ENCODE assay signal across 11 mouse cellular contexts in genomic region chr6:89407247-89407889, GRCm38 (mm10). TPM values are rescaled to one million over a fixed set of nuclear protein-coding genes. Genes with fewer than 3 reads are reported as not detected.
A peak's percentile ranks its signal among the peaks of the same experiment; 100 is the strongest.
DNase-seq lines count a peak whose midpoint lies in the region; ATAC-seq and TF ChIP-seq lines count a peak whose summit lies in the region.
"Had no signal": no experiment of that assay in that cellular context is flagged by ENCODE, and none has a peak within 500 bp of the region (broad histone marks: within the 10 kb centered on the region; RNA-seq: fewer than 3 reads in every experiment).

No protein-coding gene starts in this region.

- no peak for TF ChIP-seq CTCF in liver, postnatal 0 days (IDR thresholded peaks at IDR 0.05; ENCODE audit: low read depth)

- H3K4me3 ChIP-seq in forebrain, embryonic 13.5 days = no peak overlapping the region
- H3K4me3 ChIP-seq in forebrain, embryonic 11.5 days (ENCODE audit: low read depth, low read length) = no peak overlapping the region
- H3K4me3 ChIP-seq in neural tube, embryonic 13.5 days = no peak overlapping the region
- no peak overlapping the region for H3K4me3 ChIP-seq in liver, postnatal 0 days (ENCODE audit: low read depth, low read length)
- H3K4me3 ChIP-seq: hindbrain, embryonic 12.5 days; limb, embryonic 15.5 days had no signal

- H3K4me1 ChIP-seq in forebrain, embryonic 13.5 days = peaks cover 22% of the 10 kb centered on the region
- no peaks in the 10 kb centered on the region for H3K4me1 ChIP-seq in forebrain, embryonic 11.5 days (replicated peaks; ENCODE audit: control insufficient read depth, insufficient read depth, low read length)
- peaks cover 24% of the 10 kb centered on the region for H3K4me1 ChIP-seq in neural tube, embryonic 13.5 days (replicated peaks)
- no peaks in the 10 kb centered on the region for H3K4me1 ChIP-seq in liver, postnatal 0 days (ENCODE audit: insufficient read depth)
- H3K4me1 ChIP-seq: hindbrain, embryonic 12.5 days; limb, embryonic 15.5 days had no signal

- H3K9ac ChIP-seq in forebrain, embryonic 13.5 days = 0 out of 2 replicates have a peak overlapping the region, but pooled peaks have one; percentile 23
- H3K9ac ChIP-seq in forebrain, embryonic 11.5 days (ENCODE audit: low read length) = no peak overlapping the region
- H3K9ac ChIP-seq in neural tube, embryonic 13.5 days = no peak overlapping the region
- H3K9ac ChIP-seq in liver, postnatal 0 days (replicated peaks) = no peak overlapping the region
- H3K9ac ChIP-seq: hindbrain, embryonic 12.5 days; limb, embryonic 15.5 days had no signal

- no peak for DNase-seq in forebrain, embryonic 11.5 days (ENCODE audit: low spot score)
- no peak for DNase-seq in neural tube, embryonic 10.5 days (ENCODE audit: extremely low spot score, low spot score)
- no peak for DNase-seq in liver, postnatal 0 days
- DNase-seq in embryo, embryonic 10 days (ENCODE audit: low spot score) = no peak
- no peak for DNase-seq in gastrocnemius, postnatal 25 days
- DNase-seq: embryo, embryonic 11 days; heart, adult 18-20 months had no signal

- TF ChIP-seq EP300 in liver, postnatal 0 days (IDR thresholded peaks at IDR 0.05; ENCODE audit: low read depth) = no peak

- H3K9me3 ChIP-seq in forebrain, embryonic 13.5 days (replicated peaks) = no peaks in the 10 kb centered on the region
- H3K9me3 ChIP-seq in forebrain, embryonic 11.5 days (ENCODE audit: control insufficient read depth, low read length) = no peaks in the 10 kb centered on the region
- no peaks in the 10 kb centered on the region for H3K9me3 ChIP-seq in neural tube, embryonic 13.5 days
- no peaks in the 10 kb centered on the region for H3K9me3 ChIP-seq in liver, postnatal 0 days (ENCODE audit: low read length)
- H3K9me3 ChIP-seq: hindbrain, embryonic 12.5 days; limb, embryonic 15.5 days had no signal

- peak; percentile 30; the same call in 1 of the 2 replicates for ATAC-seq in forebrain, embryonic 13.5 days
- no peak for ATAC-seq in forebrain, embryonic 11.5 days (replicated peaks; ENCODE audit: low FRiP score)
- ATAC-seq in neural tube, embryonic 13.5 days (ENCODE audit: low read depth) = no peak
- ATAC-seq in liver, postnatal 0 days = 0 out of 2 replicates have a peak, but pooled peaks have one; percentile 21

- H3K4me2 ChIP-seq in forebrain, embryonic 13.5 days = no peak overlapping the region
- H3K4me2 ChIP-seq in forebrain, embryonic 11.5 days (ENCODE audit: low read depth, low read length, severe bottlenecking) = no peak overlapping the region
- H3K4me2 ChIP-seq in neural tube, embryonic 13.5 days = no peak overlapping the region
- H3K4me2 ChIP-seq in liver, postnatal 0 days (ENCODE audit: low read depth, low read length) = no peak overlapping the region
- H3K4me2 ChIP-seq: hindbrain, embryonic 12.5 days; limb, embryonic 15.5 days had no signal

- 56% methylated on average over 3 of the region's 3 CpGs for WGBS in forebrain, embryonic 13.5 days
- 72% methylated on average over 3 of the region's 3 CpGs for WGBS in forebrain, embryonic 11.5 days
- WGBS in neural tube, embryonic 13.5 days = 70% methylated on average over 3 of the region's 3 CpGs
- WGBS in liver, postnatal 0 days (ENCODE audit: insufficient replicate concordance) = 75% methylated on average over 3 of the region's 3 CpGs

- 0 out of 2 replicates have a peak overlapping the region, but pooled peaks have one; percentile 6 for H3K27ac ChIP-seq in forebrain, embryonic 13.5 days
- H3K27ac ChIP-seq in forebrain, embryonic 11.5 days (ENCODE audit: low read depth, low read length) = no peak overlapping the region
- H3K27ac ChIP-seq in neural tube, embryonic 13.5 days (replicated peaks) = 0 out of 2 replicates have a peak overlapping the region, but pooled peaks have one; percentile 33
- H3K27ac ChIP-seq in liver, postnatal 0 days (ENCODE audit: low read depth) = no peak overlapping the region
- H3K27ac ChIP-seq: hindbrain, embryonic 12.5 days; limb, embryonic 15.5 days had no signal

- 0 out of 2 replicates have a peak, but pooled peaks cover 6% of the 10 kb centered on the region for H3K27me3 ChIP-seq in forebrain, embryonic 13.5 days
- H3K27me3 ChIP-seq in forebrain, embryonic 11.5 days (ENCODE audit: control insufficient read depth, insufficient read depth, low read length) = no peaks in the 10 kb centered on the region
- H3K27me3 ChIP-seq in neural tube, embryonic 13.5 days = no peaks in the 10 kb centered on the region
- no peaks in the 10 kb centered on the region for H3K27me3 ChIP-seq in liver, postnatal 0 days (ENCODE audit: insufficient read depth, low read length)
- H3K27me3 ChIP-seq: hindbrain, embryonic 12.5 days; limb, embryonic 15.5 days had no signal

- H3K36me3 ChIP-seq in forebrain, embryonic 13.5 days (ENCODE audit: poor library complexity, severe bottlenecking) = no peaks in the 10 kb centered on the region
- no peaks in the 10 kb centered on the region for H3K36me3 ChIP-seq in forebrain, embryonic 11.5 days (ENCODE audit: control insufficient read depth, insufficient read depth, low read length)
- H3K36me3 ChIP-seq in neural tube, embryonic 13.5 days = no peaks in the 10 kb centered on the region
- H3K36me3 ChIP-seq in liver, postnatal 0 days (replicated peaks; ENCODE audit: insufficient read depth, low read length) = no peaks in the 10 kb centered on the region
- H3K36me3 ChIP-seq: hindbrain, embryonic 12.5 days had no signal

RNA-seq across cellular contexts. Expression of gene Plxna1, which starts 44.9 kb away (rescaled TPM):
- 34.8 and 37.4 TPM in 2 replicates for polyA plus RNA-seq in forebrain, embryonic 13.5 days (2015; fragmentation: Nextera tagmentation; extraction: Ambion mirVana)
- 38.0 and 41.5 TPM in 2 replicates for polyA plus RNA-seq in forebrain, embryonic 11.5 days (2014; fragmentation: Nextera tagmentation; extraction: Ambion mirVana)
- 41.4 and 41.8 TPM in 2 replicates for polyA plus RNA-seq in neural tube, embryonic 13.5 days (2015; fragmentation: Nextera tagmentation; extraction: Ambion mirVana)
- 1.7 TPM in 2 replicates for polyA plus RNA-seq in liver, postnatal 0 days (2015; fragmentation: Nextera tagmentation; extraction: Ambion mirVana)
- 10 to 100 TPM; 16.8 to 19.1 TPM for total RNA-seq in gastrocnemius, postnatal 25 days (2021)

Comparison
In these comparisons a context has a peak if more than half of its experiments do, and no peak if none do; other contexts are left out.
1. ATAC-seq: peak in forebrain, embryonic 13.5 days (single experiment) and liver, postnatal 0 days (single experiment); none in forebrain, embryonic 11.5 days (single experiment) and neural tube, embryonic 13.5 days (single experiment).
2. H3K27ac ChIP-seq: peak in forebrain, embryonic 13.5 days (single experiment) and neural tube, embryonic 13.5 days (single experiment); none in forebrain, embryonic 11.5 days (single experiment) and liver, postnatal 0 days (single experiment).
3. RNA of gene Plxna1, which starts 44.9 kb away (polyA plus RNA-seq): 38.0 to 41.5 TPM in forebrain, embryonic 11.5 days, 41.4 to 41.8 TPM in neural tube, embryonic 13.5 days and 34.8 to 37.4 TPM in forebrain, embryonic 13.5 days; 1.7 TPM in liver, postnatal 0 days; every median in the first group is over 10 times any median in the second.